Comparison of ENCODE assay signal across 8 mouse cellular contexts in genomic region chr5:140505208-140505780, GRCm38 (mm10). TPM values are rescaled to one million over a fixed set of nuclear protein-coding genes. Genes with fewer than 3 reads are reported as not detected.
DNase-seq lines count a peak whose midpoint lies in the region; ATAC-seq lines count a peak whose summit lies in the region.

Chst12 (plus strand) TSS chr5:140505550.

- H3K4me2 ChIP-seq in forebrain, embryonic 14.5 days (ENCODE audit: low read length), result peak within 1 kb of the TSS; percentile 75
- peak within 1 kb of the TSS; percentile 71 for H3K4me2 ChIP-seq in neural tube, embryonic 15.5 days

- ATAC-seq in forebrain, embryonic 14.5 days, result peak; percentile 95
- peak; percentile 96 for ATAC-seq in neural tube, embryonic 15.5 days (ENCODE audit: low FRiP score)

- H3K27ac ChIP-seq in forebrain, embryonic 14.5 days (ENCODE audit: low read depth, low read length), result peak within 1 kb of the TSS; percentile 56
- H3K27ac ChIP-seq in neural tube, embryonic 15.5 days (replicated peaks), result peak within 1 kb of the TSS; percentile 84

- no peaks in the 10 kb centered on the region for H3K27me3 ChIP-seq in forebrain, embryonic 14.5 days (replicated peaks; ENCODE audit: control insufficient read depth, insufficient read depth, low read length)
- H3K27me3 ChIP-seq in neural tube, embryonic 15.5 days (replicated peaks), result no peaks in the 10 kb centered on the region

- intact Hi-C loops in heart, postnatal 14 days (cut with DNase I), result loop anchor here (5.0 kb wide), 1 partner anchor 88 kb away; the partner anchor contains the start of gene Eif3b

- H3K4me3 ChIP-seq in forebrain, embryonic 14.5 days (ENCODE audit: low read depth, low read length), result peak within 1 kb of the TSS; percentile 54
- peak within 1 kb of the TSS; percentile 67 for H3K4me3 ChIP-seq in neural tube, embryonic 15.5 days (replicated peaks)

- WGBS in forebrain, embryonic 14.5 days, result under 1% methylated on average over 37 of the region's 38 CpGs
- under 1% methylated on average over 37 of the region's 38 CpGs for WGBS in neural tube, embryonic 15.5 days

- H3K9ac ChIP-seq in forebrain, embryonic 14.5 days (ENCODE audit: low read length), result peak within 1 kb of the TSS; percentile 74
- H3K9ac ChIP-seq in neural tube, embryonic 15.5 days (replicated peaks), result peak within 1 kb of the TSS; percentile 72

- H3K4me1 ChIP-seq in forebrain, embryonic 14.5 days (ENCODE audit: control insufficient read depth, insufficient read depth, low read length), result peaks cover 23% of the 10 kb centered on the region
- peaks cover 66% of the 10 kb centered on the region for H3K4me1 ChIP-seq in neural tube, embryonic 15.5 days

- DNase-seq in ES-CJ7 (ENCODE audit: low read depth, low spot score), result peak; percentile 100
- peak; percentile 99 for DNase-seq in cerebellum, adult 11 months
- peak; percentile 99 for DNase-seq in forebrain, embryonic 14.5 days (ENCODE audit: low spot score)
- peak; percentile 99 for DNase-seq in heart, postnatal 14 days
- DNase-seq in layer of hippocampus, adult 11-12 months (ENCODE audit: low spot score), result peak; percentile 99
- peak; percentile 99 for DNase-seq in lung, adult 18-20 months
- DNase-seq in testis, postnatal 14 days (ENCODE audit: low spot score), result peak; percentile 98

- H3K9me3 ChIP-seq in forebrain, embryonic 14.5 days (replicated peaks; ENCODE audit: control insufficient read depth, low read length), result no peaks in the 10 kb centered on the region
- H3K9me3 ChIP-seq in neural tube, embryonic 15.5 days (replicated peaks), result no peaks in the 10 kb centered on the region

- no peaks in the 10 kb centered on the region for H3K36me3 ChIP-seq in forebrain, embryonic 14.5 days (ENCODE audit: control insufficient read depth, insufficient read depth, low read length)
- H3K36me3 ChIP-seq in neural tube, embryonic 15.5 days, result no peaks in the 10 kb centered on the region

RNA-seq across cellular contexts. Expression of gene Chst12, which starts in this region (rescaled TPM):
- polyA plus RNA-seq in forebrain, embryonic 14.5 days (2014; fragmentation: Nextera tagmentation; extraction: Ambion mirVana), result 11.6 and 15.3 TPM in 2 replicates
- total RNA-seq in heart, postnatal 14 days (2021), result 1 to 10 TPM; 6.7 to 6.8 TPM
- 30.6 and 31.2 TPM in 2 replicates for polyA plus RNA-seq in neural tube, embryonic 15.5 days (2015; fragmentation: Nextera tagmentation; extraction: Ambion mirVana)

Comparison
In these comparisons a context has a peak if more than half of its experiments do, and no peak if none do; other contexts are left out.
1. Peak in every context shown above with its lines: DNase-seq, ATAC-seq, H3K4me3 ChIP-seq and H3K27ac ChIP-seq.